Mouse (Mus musculus): Measurements from ENCODE around the gene Gm11146. TPM values are rescaled to one million over a fixed set of nuclear protein-coding genes. Genes with fewer than 3 reads are reported as not detected.

Gene Gm11146
- polyA plus RNA-seq, 1 experiment from 2014 or later, result not detected

DNA sequence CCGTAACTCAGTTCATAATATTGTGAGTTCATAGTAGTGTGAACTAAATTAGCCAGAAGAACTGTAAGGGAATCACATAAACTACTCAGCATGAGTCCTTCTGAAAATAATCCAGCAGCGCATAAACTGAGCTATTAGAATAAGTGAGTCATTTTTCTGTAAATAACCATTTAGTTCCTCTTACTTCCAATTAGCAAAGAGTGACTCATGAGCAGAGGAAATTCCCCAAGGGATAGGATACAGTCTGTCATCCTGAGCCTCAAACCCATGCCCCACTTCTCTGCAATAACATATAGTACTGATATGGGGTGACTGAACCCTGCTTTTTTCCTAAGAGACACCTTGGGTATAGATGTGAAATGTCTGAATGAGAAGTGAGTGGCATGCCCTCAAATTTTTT lies 687 bp upstream of the Gm11146 start:
- peaks cover 6% of the 10 kb centered on the region for H3K36me3 ChIP-seq
- no peak overlapping the region for H3K4me3 ChIP-seq
- ATAC-seq (ENCODE audit: low read depth), result peak; percentile 63; the same call in 1 of the 2 replicates
- H3K27me3 ChIP-seq, result no peaks in the 10 kb centered on the region
- H3K4me1 ChIP-seq (replicated peaks), result peaks cover 23% of the 10 kb centered on the region
- H3K9me3 ChIP-seq, result no peaks in the 10 kb centered on the region
- H3K9ac ChIP-seq, result no peak overlapping the region
- no peak overlapping the region for H3K4me2 ChIP-seq
- WGBS, result 39% methylated on average over 2 of the region's 2 CpGs
- H3K27ac ChIP-seq (replicated peaks), result 0 out of 2 replicates have a peak overlapping the region, but pooled peaks have one; percentile 28

DNA sequence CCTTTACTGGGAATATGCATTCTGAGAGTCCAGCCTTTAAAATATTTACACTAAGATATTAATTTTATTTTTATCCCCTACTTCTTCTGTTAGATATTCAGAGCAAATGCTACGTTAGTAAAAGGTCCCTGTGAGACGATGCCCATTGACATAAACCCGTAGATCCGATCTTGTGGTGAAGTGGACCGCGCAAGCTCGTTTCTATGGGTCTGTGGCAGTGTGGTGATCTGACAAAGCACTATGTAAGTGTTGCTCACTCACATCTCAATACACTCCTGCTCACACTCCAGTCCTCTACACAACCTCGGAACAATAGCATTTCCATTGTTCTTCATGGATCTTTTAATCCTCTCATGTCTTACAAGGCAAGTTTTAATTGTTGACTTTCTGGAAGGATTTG lies 3.1 kb downstream of the Gm11146 start:
- no peak overlapping the region for H3K9ac ChIP-seq
- peak overlapping the region; percentile 42 for H3K4me2 ChIP-seq
- H3K4me1 ChIP-seq (replicated peaks), result peaks cover 23% of the 10 kb centered on the region
- H3K27ac ChIP-seq (replicated peaks), result peak overlapping the region; percentile 4; the same call in 1 of the 2 replicates
- peak overlapping the region; percentile 4; the same call in 1 of the 2 replicates for H3K4me3 ChIP-seq
- no peak for ATAC-seq (ENCODE audit: low read depth)
- H3K36me3 ChIP-seq, result peaks cover 6% of the 10 kb centered on the region
- no peaks in the 10 kb centered on the region for H3K27me3 ChIP-seq
- H3K9me3 ChIP-seq, result no peaks in the 10 kb centered on the region
- WGBS, result 79% methylated on average over 8 of the region's 8 CpGs

DNA sequence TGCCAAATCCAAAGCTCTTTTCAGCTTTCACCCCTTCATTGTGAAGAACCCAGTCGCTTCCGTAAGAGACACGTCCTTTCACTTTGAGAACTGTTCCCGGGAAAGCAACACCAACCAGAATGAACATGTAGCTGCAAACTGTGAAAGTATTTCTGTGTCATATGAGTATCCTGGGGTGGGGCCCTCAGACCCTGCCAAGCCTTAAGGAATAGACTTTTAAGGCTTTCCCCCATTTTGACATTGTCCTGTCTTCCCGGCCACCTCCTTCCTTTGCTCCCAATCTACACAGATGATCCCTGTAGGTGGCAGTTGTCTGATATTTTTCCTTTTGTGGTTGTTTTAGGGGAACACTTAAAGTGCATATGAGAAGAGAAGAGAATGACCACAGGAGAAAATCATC lies 5.3 kb downstream of the Gm11146 start:
- H3K36me3 ChIP-seq, result peaks cover 6% of the 10 kb centered on the region
- H3K4me2 ChIP-seq, result peak overlapping the region; percentile 46
- peak overlapping the region; percentile 75 for H3K27ac ChIP-seq (replicated peaks)
- no peak for ATAC-seq (ENCODE audit: low read depth)
- WGBS, result 68% methylated on average over 5 of the region's 5 CpGs
- H3K4me3 ChIP-seq, result peak overlapping the region; percentile 33
- H3K9me3 ChIP-seq, result no peaks in the 10 kb centered on the region
- H3K9ac ChIP-seq, result peak overlapping the region; percentile 64
- no peaks in the 10 kb centered on the region for H3K27me3 ChIP-seq
- peaks cover 32% of the 10 kb centered on the region for H3K4me1 ChIP-seq (replicated peaks)

DNA sequence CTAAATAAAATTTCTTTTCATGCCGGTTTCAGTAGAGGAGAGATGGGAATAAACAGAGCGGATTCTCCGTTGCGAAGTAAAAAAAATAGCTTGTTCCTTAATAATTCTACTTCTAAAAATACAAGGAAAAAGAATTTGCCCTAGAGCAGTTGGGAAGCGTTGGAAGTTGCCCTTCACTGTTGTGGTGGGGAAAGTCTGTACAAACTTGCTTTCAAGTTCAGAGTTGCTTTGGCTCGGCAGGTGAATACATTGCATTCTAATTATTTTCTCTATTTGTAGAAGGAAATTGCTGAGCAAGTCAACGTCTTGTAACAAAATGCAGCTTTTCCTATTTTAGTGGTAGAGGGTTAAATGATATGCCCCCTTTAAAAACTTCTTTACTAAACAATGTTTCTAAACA lies 6.2 kb downstream of the Gm11146 start:
- peak overlapping the region; percentile 34 for H3K4me3 ChIP-seq
- WGBS, result 73% methylated on average over 7 of the region's 7 CpGs
- peak overlapping the region; percentile 70 for H3K9ac ChIP-seq
- no peaks in the 10 kb centered on the region for H3K27me3 ChIP-seq
- no peak for ATAC-seq (ENCODE audit: low read depth)
- H3K4me1 ChIP-seq (replicated peaks), result peaks cover 32% of the 10 kb centered on the region
- no peaks in the 10 kb centered on the region for H3K9me3 ChIP-seq
- H3K27ac ChIP-seq (replicated peaks), result peak overlapping the region; percentile 92
- peaks cover 6% of the 10 kb centered on the region for H3K36me3 ChIP-seq
- peak overlapping the region; percentile 53 for H3K4me2 ChIP-seq

DNA sequence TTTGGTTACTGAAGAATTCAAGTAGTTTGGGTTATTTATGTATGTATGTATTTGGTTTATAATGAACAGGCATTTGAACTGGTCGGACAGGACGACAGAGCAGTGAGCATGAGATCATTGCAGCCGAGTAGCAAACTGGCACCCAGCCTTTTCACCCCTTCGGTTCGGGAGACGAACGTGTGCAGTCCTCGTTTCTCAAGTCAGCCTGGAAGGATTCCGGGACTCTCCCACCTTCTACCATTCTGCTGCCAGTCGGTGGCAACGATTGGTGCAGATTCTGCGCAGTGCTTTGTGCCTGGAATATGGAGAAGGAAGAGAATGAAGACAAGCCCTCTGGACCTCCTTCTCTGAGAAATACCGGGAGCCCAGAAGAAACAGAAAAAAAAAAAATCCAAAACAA lies 7.3 kb downstream of the Gm11146 start:
- 36% methylated on average over 13 of the region's 13 CpGs for WGBS
- peak overlapping the region; percentile 53 for H3K4me2 ChIP-seq
- peak overlapping the region; percentile 70 for H3K9ac ChIP-seq
- H3K9me3 ChIP-seq, result no peaks in the 10 kb centered on the region
- H3K27ac ChIP-seq (replicated peaks), result peak overlapping the region; percentile 92
- ATAC-seq (ENCODE audit: low read depth), result peak; percentile 65
- H3K36me3 ChIP-seq, result peaks cover 4% of the 10 kb centered on the region
- no peaks in the 10 kb centered on the region for H3K27me3 ChIP-seq
- peak overlapping the region; percentile 34 for H3K4me3 ChIP-seq
- H3K4me1 ChIP-seq (replicated peaks), result peaks cover 32% of the 10 kb centered on the region

DNA sequence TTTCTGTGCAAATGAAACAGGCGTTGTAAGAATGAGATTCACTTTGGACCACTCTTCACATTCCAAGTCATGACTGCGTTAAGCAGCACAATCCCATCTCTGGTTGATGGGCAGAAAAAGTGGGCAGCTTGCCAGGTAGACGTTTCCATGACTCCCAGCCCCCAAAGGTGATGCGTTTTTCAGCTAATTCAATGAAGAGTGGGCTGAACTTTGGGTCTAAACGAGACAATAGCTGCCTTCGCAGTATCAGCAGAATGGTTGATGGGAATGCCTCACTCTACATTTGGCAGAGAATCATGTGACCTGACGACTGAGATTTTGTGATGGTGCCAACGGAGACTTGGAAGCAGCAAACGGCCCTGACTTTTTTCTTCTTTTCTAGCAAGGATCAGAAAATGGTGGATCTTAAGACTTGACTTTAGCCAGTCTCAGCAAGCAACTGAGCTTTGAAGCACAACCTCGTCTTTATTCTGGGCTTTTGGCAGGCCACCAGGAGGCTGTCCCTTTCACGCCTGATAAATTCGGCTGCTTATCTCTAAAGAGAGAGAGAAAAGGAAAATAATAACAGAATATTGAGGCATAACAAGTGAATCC lies 8.0 kb downstream of the Gm11146 start:
- Histone ChIP-seq H3K4me3 (peak overlapping the region; percentile 30), H3K4me1 (replicated peaks) (peaks cover 31% of the 10 kb centered on the region), H3K36me3 (no peaks in the 10 kb centered on the region), H3K9me3 (no peaks in the 10 kb centered on the region), H3K4me2 (peak overlapping the region; percentile 53), H3K9ac (peak overlapping the region; percentile 62), H3K27ac (replicated peaks) (peak overlapping the region; percentile 92), H3K27me3 (no peaks in the 10 kb centered on the region)
- WGBS, result 28% methylated on average over 12 of the region's 12 CpGs
- ATAC-seq (ENCODE audit: low read depth), result peak; percentile 89

DNA sequence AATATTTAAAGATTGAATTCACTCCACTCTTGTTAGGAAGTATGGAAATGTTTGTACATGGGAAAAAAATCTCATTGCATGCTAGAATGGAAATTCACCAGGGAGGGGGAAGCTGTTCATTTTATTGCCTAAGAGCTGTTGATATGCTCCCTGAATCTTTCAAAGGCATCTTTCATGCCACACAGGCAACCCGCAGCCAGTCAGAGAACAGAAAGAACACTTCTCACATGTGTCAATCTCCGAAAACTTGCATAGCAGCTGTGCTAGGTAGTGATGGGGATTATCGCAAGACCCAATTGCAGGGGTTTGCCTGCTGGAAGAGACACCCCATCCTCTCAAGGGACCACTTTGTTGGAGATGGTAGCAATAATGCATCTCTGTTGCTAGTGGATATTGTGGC lies 8.9 kb downstream of the Gm11146 start:
- peak; percentile 33; the same call in 1 of the 2 replicates for ATAC-seq (ENCODE audit: low read depth)
- 25% methylated on average over 3 of the region's 3 CpGs for WGBS
- no peaks in the 10 kb centered on the region for H3K27me3 ChIP-seq
- H3K9ac ChIP-seq, result no peak overlapping the region
- peak overlapping the region; percentile 53 for H3K4me2 ChIP-seq
- H3K36me3 ChIP-seq, result 0 out of 2 replicates have a peak, but pooled peaks cover 4% of the 10 kb centered on the region
- H3K9me3 ChIP-seq, result no peaks in the 10 kb centered on the region
- peak overlapping the region; percentile 92 for H3K27ac ChIP-seq (replicated peaks)
- H3K4me3 ChIP-seq, result no peak overlapping the region
- H3K4me1 ChIP-seq (replicated peaks), result peaks cover 28% of the 10 kb centered on the region

DNA sequence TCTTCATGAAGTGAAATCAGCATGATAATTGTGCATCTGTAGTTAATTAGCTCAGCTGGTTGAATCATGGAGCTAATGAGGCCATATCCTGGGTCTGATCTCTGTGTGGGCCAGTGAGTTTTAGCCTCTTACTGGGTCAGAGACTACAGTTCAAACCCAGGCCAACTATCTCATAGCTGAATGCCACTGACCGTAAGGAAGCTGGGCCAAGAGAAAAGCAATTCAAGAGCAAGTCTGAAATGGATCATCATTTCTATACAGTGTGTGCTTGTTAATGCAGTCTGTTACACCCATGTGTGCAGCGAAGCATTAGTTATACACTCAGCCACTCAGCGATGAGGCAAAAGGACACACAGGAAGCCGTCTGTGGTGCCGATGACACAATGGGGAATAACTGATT lies 28.9 kb downstream of the Gm11146 start:
- Histone ChIP-seq H3K9me3 (no peaks in the 10 kb centered on the region), H3K4me3 (no peak overlapping the region), H3K27ac (replicated peaks) (peak overlapping the region; percentile 79), H3K27me3 (no peaks in the 10 kb centered on the region), H3K4me2 (no peak overlapping the region), H3K9ac (no peak overlapping the region), H3K4me1 (replicated peaks) (peaks cover 14% of the 10 kb centered on the region), H3K36me3 (no peaks in the 10 kb centered on the region)
- WGBS, result 50% methylated on average over 5 of the region's 5 CpGs
- peak; percentile 85 for ATAC-seq (ENCODE audit: low read depth)

DNA sequence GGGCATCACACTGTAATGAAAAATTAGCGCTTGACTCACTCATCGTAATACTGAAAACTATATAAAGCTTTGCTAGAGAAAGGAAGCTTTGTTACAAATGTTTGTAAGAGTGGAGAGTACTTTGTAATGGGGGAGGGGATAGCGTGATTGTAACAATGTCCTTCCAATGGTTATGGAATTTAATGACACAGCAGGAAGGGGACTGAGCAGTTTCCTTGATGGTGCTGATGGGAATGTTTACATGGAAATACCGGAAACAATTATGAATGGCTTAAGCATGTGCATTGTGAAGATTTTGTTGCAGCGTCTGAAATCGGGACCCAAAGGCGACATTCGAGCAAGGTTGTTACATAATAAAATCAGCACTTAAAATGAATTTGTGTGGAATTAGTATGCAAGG lies 32.4 kb downstream of the Gm11146 start:
- ATAC-seq (ENCODE audit: low read depth), result no peak
- H3K4me2 ChIP-seq, result no peak overlapping the region
- no peaks in the 10 kb centered on the region for H3K9me3 ChIP-seq
- no peaks in the 10 kb centered on the region for H3K36me3 ChIP-seq
- no peak overlapping the region for H3K9ac ChIP-seq
- H3K4me3 ChIP-seq, result no peak overlapping the region
- 81% methylated on average over 8 of the region's 8 CpGs for WGBS
- H3K27ac ChIP-seq (replicated peaks), result 0 out of 2 replicates have a peak overlapping the region, but pooled peaks have one; percentile 23
- H3K27me3 ChIP-seq, result no peaks in the 10 kb centered on the region
- H3K4me1 ChIP-seq (replicated peaks), result peaks cover 14% of the 10 kb centered on the region

DNA sequence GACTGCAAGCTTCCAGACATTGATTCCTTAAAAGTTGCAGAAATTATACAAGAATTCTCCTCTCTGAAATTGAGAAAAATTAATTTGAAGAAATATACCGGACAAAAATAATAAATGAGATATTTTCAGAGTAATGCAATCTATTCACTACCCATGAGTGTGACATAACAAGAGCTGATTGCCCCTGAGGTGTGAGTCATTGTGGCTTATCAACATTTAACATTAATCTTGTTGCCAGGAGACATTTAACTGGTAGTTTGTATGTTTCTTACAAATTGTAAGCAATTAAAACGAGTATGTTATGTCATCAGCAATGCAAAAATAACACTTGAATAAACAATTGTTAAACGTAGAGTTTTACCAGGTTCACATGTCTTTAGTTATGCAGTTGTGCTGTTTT lies 33.5 kb downstream of the Gm11146 start:
- Histone ChIP-seq H3K4me2 (no peak overlapping the region), H3K36me3 (no peaks in the 10 kb centered on the region), H3K9me3 (no peaks in the 10 kb centered on the region), H3K27me3 (no peaks in the 10 kb centered on the region), H3K9ac (no peak overlapping the region), H3K4me3 (no peak overlapping the region), H3K27ac (replicated peaks) (no peak overlapping the region), H3K4me1 (replicated peaks) (peaks cover 11% of the 10 kb centered on the region)
- WGBS, result 75% methylated on average over 3 of the region's 3 CpGs
- ATAC-seq (ENCODE audit: low read depth), result no peak

DNA sequence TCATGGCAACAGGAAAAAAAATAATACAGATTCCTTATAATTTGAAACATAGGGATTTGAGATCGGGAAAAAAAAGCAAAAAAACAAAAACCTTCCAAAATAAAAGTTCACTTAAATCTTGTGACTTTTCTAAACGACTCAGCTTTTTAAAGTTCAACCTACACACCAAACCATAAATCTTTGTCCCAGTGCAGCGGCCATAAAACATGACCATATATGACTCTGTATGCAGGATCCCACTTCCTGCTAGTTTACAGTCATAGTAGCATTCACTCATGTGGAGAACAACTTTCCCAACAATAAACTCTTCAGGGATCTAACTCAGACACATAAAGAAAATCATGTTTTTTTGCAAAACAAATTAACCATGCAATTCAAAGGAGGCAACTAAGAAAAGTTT lies 39.0 kb downstream of the Gm11146 start:
- Histone ChIP-seq H3K9me3 (no peaks in the 10 kb centered on the region), H3K27me3 (no peaks in the 10 kb centered on the region), H3K36me3 (no peaks in the 10 kb centered on the region), H3K4me1 (replicated peaks) (no peaks in the 10 kb centered on the region), H3K4me3 (no peak overlapping the region), H3K27ac (replicated peaks) (no peak overlapping the region), H3K4me2 (no peak overlapping the region), H3K9ac (no peak overlapping the region)
- no peak for ATAC-seq (ENCODE audit: low read depth)
- 68% methylated on average over 3 of the region's 3 CpGs for WGBS

DNA sequence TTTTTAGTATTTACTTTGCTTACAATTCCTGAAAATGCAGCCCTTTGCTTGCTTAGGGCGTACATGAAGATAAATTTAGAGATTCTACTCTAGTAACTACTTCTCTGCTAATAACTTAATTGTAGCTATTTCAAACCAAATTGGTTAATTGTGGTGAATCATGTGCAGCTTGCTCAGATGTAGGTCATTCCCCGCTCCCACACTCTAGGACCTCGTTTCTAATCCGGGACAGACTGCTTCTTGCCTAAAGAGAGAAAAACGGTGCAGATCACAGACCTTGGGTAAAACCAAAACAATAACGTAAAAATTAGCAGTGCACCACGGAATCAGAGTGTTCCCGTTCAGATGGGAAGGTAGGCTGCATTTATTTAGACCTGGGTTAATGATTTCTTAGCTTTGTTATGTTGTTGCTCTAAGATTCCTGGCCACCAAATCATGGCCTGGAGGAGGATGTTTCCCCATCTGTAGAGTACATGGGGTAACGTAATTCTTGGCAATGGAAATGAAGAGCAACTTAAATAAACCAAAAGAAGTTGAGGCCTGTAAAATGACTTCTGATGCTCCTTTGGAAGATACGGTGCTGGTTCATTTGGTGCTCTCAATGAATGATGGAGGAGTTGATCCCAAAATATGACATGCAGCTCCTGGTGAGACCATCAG lies 45.3 kb downstream of the Gm11146 start:
- H3K27ac ChIP-seq (replicated peaks), result no peak overlapping the region
- no peak overlapping the region for H3K9ac ChIP-seq
- H3K4me3 ChIP-seq, result no peak overlapping the region
- H3K36me3 ChIP-seq, result no peaks in the 10 kb centered on the region
- no peak for ATAC-seq (ENCODE audit: low read depth)
- no peak overlapping the region for H3K4me2 ChIP-seq
- 86% methylated on average over 10 of the region's 10 CpGs for WGBS
- no peaks in the 10 kb centered on the region for H3K4me1 ChIP-seq (replicated peaks)
- no peaks in the 10 kb centered on the region for H3K27me3 ChIP-seq
- no peaks in the 10 kb centered on the region for H3K9me3 ChIP-seq

Measured in neural tube, embryonic 13.5 days (tissue).